Mouse (Mus musculus) spleen, adult 2 months (tissue): ENCODE measurements around the gene Stat6. TPM values are rescaled to one million over a fixed set of nuclear protein-coding genes. Genes with fewer than 3 reads are reported as not detected.

Source experiments
- DNase-seq, 2 experiments: peaks; one replicate each; pipeline versions ENCODE4 v3.0.0 to v3.0.0-alpha.2; 2012 to 2021; ENCODE audit warnings: low spot score in 2 of 2, low read depth in 1 of 2
- H3K27ac ChIP-seq: fragments of 200-500 bp; 2 replicates; pipeline ENCODE4 v1.5.1; 2012; ENCODE audit warnings: low read length, inconsistent platforms; ENCODE audit not compliant: insufficient read depth
- H3K27me3 ChIP-seq: fragments of 200-500 bp; 2 replicates; pipeline ENCODE4 v1.6.1; 2012; ENCODE audit warnings: mild to moderate bottlenecking, moderate library complexity, low read length, inconsistent platforms; ENCODE audit not compliant: control insufficient read depth, insufficient read depth
- H3K36me3 ChIP-seq: fragments of 200-500 bp; 2 replicates; pipeline ENCODE4 v1.6.1; 2012; ENCODE audit warnings: mild to moderate bottlenecking, low read length, inconsistent platforms; ENCODE audit not compliant: control insufficient read depth, insufficient read depth
- H3K4me1 ChIP-seq: fragments of 200-500 bp; 2 replicates; pipeline ENCODE4 v1.6.1; 2011; ENCODE audit warnings: inconsistent platforms; ENCODE audit not compliant: control insufficient read depth, insufficient read depth, insufficient read length
- H3K4me3 ChIP-seq: fragments of 200-500 bp; 2 replicates; pipeline ENCODE4 v1.5.1; 2011; ENCODE audit warnings: mild to moderate bottlenecking, inconsistent platforms; ENCODE audit not compliant: insufficient read depth, insufficient read length; ENCODE audit errors: extremely low read depth
- CTCF ChIP-seq: fragments of 200-500 bp; IDR thresholded peaks from 2 replicates; pipeline ENCODE4 v1.5.1; 2011; ENCODE audit warnings: mild to moderate bottlenecking, inconsistent platforms; ENCODE audit not compliant: insufficient read depth, insufficient read length, insufficient replicate concordance; ENCODE audit errors: extremely low read depth
- POLR2A ChIP-seq: fragments of 200-500 bp; IDR thresholded peaks from 2 replicates; pipeline ENCODE4 v1.6.1; 2011; ENCODE audit warnings: low read depth, low read length, inconsistent platforms
- WGBS: fragments of 180-500 bp; shearing (Covaris S2); methylation state at CpG from one replicate; pipeline ENCODE4 v1.1.7; 2018; 5-methylcytosine and 5-hydroxymethylcytosine counted together
- polyA plus RNA-seq: library from polyadenylated mRNA; depleted of rRNA; stranded (reverse); fragments of >200 nt; gene quantifications from 2 replicates; pipeline ENCODE4 v1.2.3, GENCODE M21; 2012

Gene Stat6
- polyA plus RNA-seq, 1 experiment: 126 TPM

- DNase-seq: no peak
- H3K36me3 ChIP-seq: no peaks in the 10 kb centered on the region
- no peak overlapping the region for H3K4me3 ChIP-seq
- peaks cover 5% of the 10 kb centered on the region; the same call in 1 of the 2 replicates for H3K4me1 ChIP-seq
- 39% methylated on average over 10 of the region's 10 CpGs for WGBS
- TF ChIP-seq POLR2A: no peak
- TF ChIP-seq CTCF: no peak
- 0 out of 2 replicates have a peak overlapping the region, but pooled peaks have one; percentile 2 for H3K27ac ChIP-seq
- no peaks in the 10 kb centered on the region for H3K27me3 ChIP-seq
These were observed 11.2 kb upstream of the Stat6 start for GRCm38 (mm10) chr10:127631261-127632214.

GRCm38 (mm10) chr10:127632668-127633271 is 10.0 kb upstream of the Stat6 start:
- DNase-seq: no peak
- Histone ChIP-seq H3K27me3 (no peaks in the 10 kb centered on the region), H3K4me1 (peaks cover 5% of the 10 kb centered on the region; the same call in 1 of the 2 replicates), H3K36me3 (no peaks in the 10 kb centered on the region), H3K27ac (no peak overlapping the region), H3K4me3 (no peak overlapping the region)
- TF ChIP-seq POLR2A (no peak), CTCF (no peak)
- 84% methylated on average over 7 of the region's 7 CpGs for WGBS

DNA sequence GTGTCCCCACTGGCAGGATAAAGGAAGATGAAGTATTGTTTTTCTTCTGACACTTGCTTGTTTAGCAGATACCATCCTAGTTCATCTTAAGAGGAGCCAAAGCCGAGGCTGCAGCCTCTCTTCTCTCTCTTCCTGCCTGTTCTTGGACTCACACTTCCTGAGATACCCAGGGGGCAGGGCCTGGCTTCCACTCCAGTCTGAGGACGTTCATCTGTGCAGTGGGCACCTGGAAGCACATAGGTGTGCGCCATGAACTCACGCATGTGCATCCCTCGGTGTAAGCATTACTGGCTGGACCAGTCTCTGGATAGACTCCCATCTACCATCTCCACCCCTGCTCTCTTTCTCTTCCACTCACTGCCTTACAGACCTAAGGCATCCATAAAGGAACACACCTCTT is 2.4 kb upstream of the Stat6 start:
- H3K27me3 ChIP-seq: no peaks in the 10 kb centered on the region
- no peak for DNase-seq
- TF ChIP-seq POLR2A (no peak), CTCF (no peak)
- no peak overlapping the region for H3K4me3 ChIP-seq
- H3K27ac ChIP-seq: no peak overlapping the region
- H3K36me3 ChIP-seq: no peaks in the 10 kb centered on the region
- WGBS: 71% methylated on average over 5 of the region's 5 CpGs
- H3K4me1 ChIP-seq: peaks cover 8% of the 10 kb centered on the region; the same call in 1 of the 2 replicates

- H3K27ac ChIP-seq: peak overlapping the region; percentile 97
- H3K27me3 ChIP-seq: no peaks in the 10 kb centered on the region
- H3K36me3 ChIP-seq: peaks cover 5% of the 10 kb centered on the region
- no peak for TF ChIP-seq POLR2A
- TF ChIP-seq CTCF: peak; percentile 93
- WGBS: 1% methylated on average over 19 of the region's 19 CpGs
- peak; percentile 69 to 87 for DNase-seq
- H3K4me3 ChIP-seq: peak overlapping the region; percentile 78
- peaks cover 8% of the 10 kb centered on the region; the same call in 1 of the 2 replicates for H3K4me1 ChIP-seq
These were observed 670 bp upstream of the Stat6 start for GRCm38 (mm10) chr10:127641861-127642771.

DNA sequence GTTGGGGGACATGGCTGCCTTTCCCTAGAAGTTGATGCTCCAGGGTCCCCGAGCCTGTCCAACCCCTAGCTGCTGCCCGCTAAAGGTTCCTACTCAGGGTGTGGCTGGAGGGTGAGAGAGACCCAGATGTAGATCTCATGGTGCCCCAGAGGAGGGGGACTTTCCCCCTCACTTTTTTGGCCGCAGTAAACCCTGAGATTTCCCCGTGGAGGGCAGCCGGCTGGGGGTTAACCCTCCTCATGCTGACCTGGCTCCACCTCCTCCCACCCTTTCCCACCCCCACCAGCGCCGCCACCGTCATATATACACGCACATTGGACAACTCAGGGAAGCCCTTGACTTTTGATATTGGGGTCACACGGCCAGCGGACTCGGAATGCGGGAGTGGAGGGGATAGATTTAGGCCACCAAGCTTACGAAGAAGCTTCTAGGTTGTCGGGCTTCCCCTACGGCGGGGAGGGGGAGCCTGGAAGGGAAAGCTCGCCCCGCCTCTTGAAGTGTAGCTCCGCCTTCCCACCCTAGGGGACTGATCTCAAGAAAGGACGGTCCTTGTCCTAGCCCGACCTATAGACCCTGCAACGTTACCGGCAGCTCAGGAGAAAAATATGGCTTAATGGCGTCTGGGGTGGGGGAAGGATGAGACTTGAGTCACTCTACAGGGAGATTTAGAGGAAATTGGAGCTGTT is 910 bp downstream of the Stat6 start:
- peak; percentile 63 to 80 for DNase-seq
- WGBS: under 1% methylated on average over 25 of the region's 25 CpGs
- Histone ChIP-seq H3K27me3 (no peaks in the 10 kb centered on the region), H3K4me1 (peaks cover 8% of the 10 kb centered on the region; the same call in 1 of the 2 replicates), H3K27ac (peak overlapping the region; percentile 97), H3K4me3 (peak overlapping the region; percentile 78), H3K36me3 (peaks cover 7% of the 10 kb centered on the region)
- TF ChIP-seq POLR2A (no peak), CTCF (no peak)

DNA sequence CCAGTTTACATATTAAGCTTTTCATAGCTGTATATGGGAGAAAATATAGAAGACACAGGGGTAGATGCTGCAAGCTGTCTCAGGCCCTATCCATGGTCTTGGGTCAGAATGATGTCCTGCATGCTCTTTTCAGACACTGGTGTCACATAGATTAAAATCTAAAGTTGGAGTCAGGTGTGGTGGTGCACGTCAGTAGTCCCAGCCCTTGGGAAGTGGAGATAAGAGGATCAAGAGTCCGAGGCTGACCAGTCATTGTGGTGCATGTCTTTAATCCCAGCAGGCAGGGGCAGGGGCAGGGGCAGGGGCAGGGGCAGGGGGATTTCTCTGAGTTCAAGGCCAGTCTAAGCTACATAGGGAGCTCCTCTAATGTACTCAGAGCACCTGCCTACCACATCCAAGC is 3.0 kb downstream of the Stat6 start:
- no peak overlapping the region for H3K4me3 ChIP-seq
- no peak for DNase-seq
- WGBS: 86% methylated on average over 2 of the region's 2 CpGs
- H3K36me3 ChIP-seq: peaks cover 15% of the 10 kb centered on the region
- TF ChIP-seq CTCF (no peak), POLR2A (no peak)
- no peak overlapping the region for H3K27ac ChIP-seq
- no peaks in the 10 kb centered on the region for H3K27me3 ChIP-seq
- peaks cover 8% of the 10 kb centered on the region; the same call in 1 of the 2 replicates for H3K4me1 ChIP-seq
